Mouse (Mus musculus) gastrocnemius, postnatal 14 days (tissue): ENCODE measurements around the gene Smim13. TPM values are rescaled to one million over a fixed set of nuclear protein-coding genes. Genes with fewer than 3 reads are reported as not detected.

Experiments
- DNase-seq: peaks from one replicate; pipeline ENCODE4 v3.0.0; 2021; ENCODE audit warnings: mixed read lengths
- intact Hi-C: fragments of 180-260 bp; cut with DNase I; formaldehyde crosslinking; loops from one replicate; pipeline ENCODE4 v1.15.1; 2025; ENCODE audit warnings: low total_unique reads
- total RNA-seq, 2 experiments: library from RNA; stranded (reverse); gene quantifications; 2 replicates each; pipeline ENCODE4 v1.2.3; 2021

Smim13 gene
- total RNA-seq, 2 experiments from 2014 or later = 24.5 to 26.6 TPM

GRCm38 (mm10) chr13:41273927-41274650 lies 24.4 kb downstream of the Smim13 start, which contains the start of gene Gm17364:
Gene Gm17364 (minus strand): TSS chr13:41273977.
- intact Hi-C loops = no loop called here
- no peak for DNase-seq

GRCm38 (mm10) chr13:41280696-41281095 lies 31.1 kb downstream of the Smim13 start:
- DNase-seq = no peak
- intact Hi-C loops = loop anchor here (5.0 kb wide), 1 partner anchor 292 kb away; no protein-coding TSS in a partner anchor

- intact Hi-C loops = loop anchor here (5.0 kb wide), 1 partner anchor 289 kb away; no protein-coding TSS in a partner anchor
- DNase-seq = peak; percentile 58
These were observed 33.6 kb downstream of the Smim13 start for GRCm38 (mm10) chr13:41283256-41283655.

- DNase-seq = no peak
- intact Hi-C loops = no loop called here
These were observed 35.8 kb downstream of the Smim13 start for GRCm38 (mm10) chr13:41285448-41285847.

GRCm38 (mm10) chr13:41286285-41286684 lies 36.6 kb downstream of the Smim13 start:
- intact Hi-C loops = no loop called here
- DNase-seq = no peak

- no peak for DNase-seq
- intact Hi-C loops = no loop called here
These were observed 41.9 kb downstream of the Smim13 start for GRCm38 (mm10) chr13:41291466-41291974.

- no peak for DNase-seq
- intact Hi-C loops = no loop called here
These were observed 44.0 kb downstream of the Smim13 start for GRCm38 (mm10) chr13:41293595-41293994.

GRCm38 (mm10) chr13:41295886-41296285 lies 46.2 kb downstream of the Smim13 start:
- DNase-seq = no peak
- intact Hi-C loops = no loop called here

GRCm38 (mm10) chr13:41296396-41296795 lies 46.8 kb downstream of the Smim13 start:
- intact Hi-C loops = no loop called here

GRCm38 (mm10) chr13:41298533-41298932 lies 48.9 kb downstream of the Smim13 start:
- DNase-seq = no peak
- intact Hi-C loops = no loop called here

More at GRCm38 (mm10) chr13:41296396-41296795, 46.8 kb downstream of the Smim13 start:
- no peak for DNase-seq

GRCm38 (mm10) chr13:41298996-41299395 lies 49.4 kb downstream of the Smim13 start:
- intact Hi-C loops = no loop called here
- no peak for DNase-seq

GRCm38 (mm10) chr13:41300037-41300436 lies 50.4 kb downstream of the Smim13 start:
- no peak for DNase-seq
- intact Hi-C loops = loop anchor here (5.0 kb wide), 1 partner anchor 272 kb away; no protein-coding TSS in a partner anchor

GRCm38 (mm10) chr13:41302716-41303115 lies 53.1 kb downstream of the Smim13 start:
- intact Hi-C loops = loop anchor here (5.0 kb wide), 1 partner anchor 270 kb away; no protein-coding TSS in a partner anchor
- peak; percentile 74 for DNase-seq

- intact Hi-C loops = no loop called here
- no peak for DNase-seq
These were observed 71.1 kb downstream of the Smim13 start for GRCm38 (mm10) chr13:41320749-41321148.

- DNase-seq = no peak
- intact Hi-C loops = no loop called here
These were observed 71.8 kb downstream of the Smim13 start for GRCm38 (mm10) chr13:41321433-41321832.

GRCm38 (mm10) chr13:41324631-41325030 lies 75.0 kb downstream of the Smim13 start:
- DNase-seq = no peak

GRCm38 (mm10) chr13:41325346-41325745 lies 75.7 kb downstream of the Smim13 start:
- intact Hi-C loops = no loop called here
- DNase-seq = no peak

More at GRCm38 (mm10) chr13:41324631-41325030, 75.0 kb downstream of the Smim13 start:
- intact Hi-C loops = no loop called here

- no peak for DNase-seq
- intact Hi-C loops = no loop called here
These were observed 76.5 kb downstream of the Smim13 start for GRCm38 (mm10) chr13:41326134-41326533.
